Mouse (Mus musculus): Measurements from ENCODE around the gene Smim20.

The Smim20 gene

DNA sequence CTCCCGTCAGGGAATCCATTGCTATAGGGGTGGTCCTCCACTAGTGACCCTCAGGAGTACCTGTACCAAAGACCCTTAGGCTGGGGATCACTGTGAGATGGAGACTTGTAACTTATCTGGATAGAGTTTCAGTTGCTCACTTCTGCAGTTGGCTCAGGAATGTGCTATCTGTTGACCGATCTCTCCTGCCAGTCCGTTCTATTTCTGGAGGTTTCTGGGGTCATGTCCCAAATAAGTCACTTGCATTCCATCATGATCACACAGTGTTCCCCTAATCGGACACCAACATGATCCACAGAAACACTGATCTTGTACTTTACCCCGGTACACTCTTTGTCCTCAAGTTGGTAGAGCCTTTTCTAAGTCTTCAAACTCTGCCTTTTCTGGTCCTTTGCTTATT, 40.6 kb downstream of the Smim20 start:
- DNase-seq (ENCODE audit: low spot score), result no peak

DNA sequence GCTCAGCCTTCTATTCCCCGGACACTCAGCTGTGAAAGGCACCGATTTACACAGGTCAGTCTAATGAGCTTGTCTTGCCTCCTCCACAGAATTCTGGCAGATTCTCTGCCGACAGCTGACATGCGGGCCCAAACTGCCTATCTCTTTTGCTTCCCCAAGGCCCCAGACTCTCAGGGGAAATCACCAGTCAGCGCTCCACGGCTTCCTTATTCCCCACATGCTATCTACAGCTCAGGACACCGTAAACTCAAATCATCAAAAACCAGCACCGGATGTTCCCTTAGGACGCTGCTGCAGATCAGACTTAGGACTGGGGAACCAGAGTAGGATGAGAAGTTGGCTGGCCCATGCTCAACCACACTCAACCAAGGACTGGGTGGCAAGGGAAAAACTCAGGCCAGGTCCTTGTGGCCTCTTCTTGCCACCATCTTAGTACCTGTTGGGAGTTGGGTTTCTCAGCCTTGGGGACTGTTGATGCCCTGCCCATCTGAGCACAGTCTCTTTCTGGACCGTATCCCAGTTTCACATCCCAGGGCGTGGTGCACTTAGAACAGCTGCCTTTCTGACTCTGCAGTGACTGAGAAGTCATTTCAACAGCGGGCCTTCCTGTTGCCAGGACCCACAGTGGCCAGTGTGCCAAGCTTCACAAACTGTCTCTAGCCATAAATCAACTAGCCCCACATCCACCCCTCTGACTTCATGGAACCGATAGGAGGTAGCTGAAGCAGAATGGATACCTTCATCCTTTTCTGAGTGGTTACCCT, 47.7 kb downstream of the Smim20 start:
- no peak for DNase-seq (ENCODE audit: low spot score)

DNA sequence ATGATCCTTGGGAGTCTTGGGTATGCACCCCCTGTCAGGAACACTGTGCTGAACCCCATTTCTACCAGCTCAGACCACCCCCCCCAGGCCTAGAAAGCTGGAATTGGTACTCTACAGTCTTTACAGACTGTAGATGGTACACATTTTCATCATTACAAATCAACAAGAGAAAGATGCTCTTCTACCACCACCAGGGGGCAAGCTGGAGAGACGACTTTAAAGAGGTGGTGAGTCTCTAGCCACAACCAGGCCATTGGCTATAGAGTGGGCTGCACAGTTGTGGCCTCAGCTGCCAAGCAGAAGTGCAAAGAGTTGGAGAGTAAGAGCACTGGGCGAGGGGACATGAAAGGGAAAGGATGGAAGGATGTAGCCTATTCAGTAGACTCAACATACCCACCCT, 48.9 kb downstream of the Smim20 start:
- no peak for DNase-seq (ENCODE audit: low spot score)

DNA sequence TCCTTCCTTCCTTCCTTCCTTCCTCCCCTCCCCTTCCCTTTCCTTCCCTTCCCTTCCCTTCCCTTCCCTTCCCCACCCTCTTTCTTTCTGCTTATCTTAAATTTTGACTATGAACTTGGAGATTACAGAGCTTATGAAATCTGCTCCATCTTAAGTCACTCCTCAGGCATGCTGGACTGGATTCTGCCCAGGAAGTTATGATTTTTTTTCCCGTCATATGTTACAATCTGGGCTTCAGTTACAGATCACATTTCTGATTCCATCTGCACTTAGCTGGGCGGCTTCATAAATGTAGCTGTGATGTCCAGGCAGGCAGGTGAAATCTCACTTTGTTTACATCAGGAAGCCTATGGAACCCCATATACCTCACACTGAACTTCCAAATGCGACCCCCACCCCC, 50.5 kb downstream of the Smim20 start:
- DNase-seq (ENCODE audit: low spot score), result no peak

DNA sequence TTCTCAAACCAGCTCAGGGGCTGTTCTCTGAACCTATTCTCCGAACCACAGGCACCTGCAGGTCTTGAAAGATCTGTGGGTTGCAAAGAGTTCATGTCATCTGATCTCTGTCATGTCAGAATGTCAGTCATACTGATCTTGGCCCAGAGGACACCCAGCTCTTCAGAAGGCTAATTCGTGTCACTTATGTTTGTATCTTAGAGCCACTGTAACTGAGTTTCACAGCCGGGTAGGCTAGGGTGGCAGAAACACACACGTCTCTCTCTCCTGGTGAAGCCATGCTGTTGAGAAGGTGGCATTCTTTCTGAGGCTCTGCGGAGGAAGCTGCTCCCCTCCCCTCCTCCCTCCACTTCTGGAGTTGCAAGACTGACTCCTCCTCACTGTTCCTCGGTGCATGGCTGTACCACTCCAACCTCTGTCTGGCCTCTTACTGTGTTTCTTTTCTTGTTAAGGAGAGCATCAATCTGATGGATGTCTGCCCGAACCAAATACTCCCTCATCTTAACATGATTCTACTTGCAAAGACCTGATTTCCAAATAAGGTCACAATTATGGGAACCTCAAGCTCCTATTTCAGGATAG, 51.1 kb downstream of the Smim20 start:
- no peak for DNase-seq (ENCODE audit: low spot score)

DNA sequence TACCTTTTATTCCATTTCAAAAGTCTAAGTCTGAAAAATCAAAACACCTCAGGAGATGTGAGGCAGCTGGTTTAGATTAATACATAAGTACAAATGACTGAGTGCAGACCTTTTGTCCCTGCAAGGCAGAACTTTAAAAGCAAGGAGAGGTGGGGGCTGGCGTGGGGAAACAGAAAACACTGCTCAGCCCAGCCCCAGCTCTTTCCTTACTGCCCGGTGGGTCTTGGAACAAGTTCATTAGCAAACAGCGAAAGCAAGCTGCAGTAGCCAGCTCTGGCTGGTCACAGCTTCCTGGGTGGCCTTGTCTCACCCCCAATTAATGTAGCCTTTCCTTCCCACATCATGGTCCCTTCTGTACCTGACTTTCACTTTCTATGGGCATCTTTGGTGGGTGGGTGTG, 53.4 kb downstream of the Smim20 start:
- DNase-seq (ENCODE audit: low spot score), result no peak

DNA sequence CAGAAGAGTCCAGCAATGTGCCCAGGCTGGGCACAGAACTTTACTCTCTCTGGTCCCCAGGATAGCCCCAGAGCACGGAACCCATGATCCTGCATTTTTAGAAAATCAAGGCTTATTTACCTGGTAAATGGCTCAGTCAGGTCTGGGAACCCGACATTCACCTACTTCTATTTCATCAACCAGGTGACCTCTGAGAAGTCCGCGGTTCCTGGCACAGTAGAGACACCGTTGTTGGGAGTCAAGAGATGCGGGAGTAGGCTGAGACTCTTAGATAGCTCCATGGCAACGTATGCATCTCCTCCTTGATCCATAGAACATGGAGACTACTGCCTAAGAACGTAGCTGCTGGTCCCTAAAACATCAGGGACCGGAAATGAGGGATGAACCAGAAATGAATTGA, 55.0 kb downstream of the Smim20 start:
- no peak for DNase-seq (ENCODE audit: low spot score)

DNA sequence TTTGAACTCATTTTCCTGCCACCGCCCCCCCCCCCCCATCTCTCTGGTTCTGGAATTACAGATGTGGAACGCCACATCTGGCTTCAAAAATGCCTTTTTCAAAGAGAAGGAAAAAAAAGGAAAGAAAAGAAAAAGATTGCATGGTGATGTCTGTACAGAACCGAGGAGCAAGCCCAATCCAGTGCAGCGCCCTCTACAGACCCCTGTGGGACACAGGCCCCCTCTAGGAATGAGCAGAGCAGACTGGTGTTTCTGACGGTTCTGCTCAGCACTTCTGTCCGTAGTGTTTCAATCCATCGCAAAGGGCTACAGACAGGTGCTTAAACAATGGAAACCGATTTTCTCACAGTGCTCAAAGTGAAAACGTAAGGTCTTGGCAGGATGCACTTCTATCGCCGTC, 55.6 kb downstream of the Smim20 start:
- no peak for DNase-seq (ENCODE audit: low spot score)

DNA sequence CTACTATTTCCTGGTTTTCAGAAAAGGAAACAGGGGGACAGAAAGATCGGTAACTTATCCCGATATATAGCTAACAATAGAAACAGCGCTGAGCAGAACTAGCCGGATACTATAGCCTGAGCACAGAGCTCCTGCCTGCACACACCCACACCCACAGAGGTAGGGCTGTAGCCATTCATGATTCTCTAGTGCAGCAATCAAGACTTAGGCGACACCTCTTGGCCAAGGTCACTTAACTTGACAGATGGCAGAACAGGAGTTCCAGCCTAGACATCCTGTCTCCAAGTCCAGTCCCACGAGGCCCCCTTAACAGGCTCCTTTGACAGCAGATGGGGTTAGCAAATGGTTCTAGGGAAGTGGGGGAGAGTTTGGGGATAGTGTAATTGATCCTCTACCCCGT, 56.2 kb downstream of the Smim20 start:
- DNase-seq (ENCODE audit: low spot score), result no peak

DNA sequence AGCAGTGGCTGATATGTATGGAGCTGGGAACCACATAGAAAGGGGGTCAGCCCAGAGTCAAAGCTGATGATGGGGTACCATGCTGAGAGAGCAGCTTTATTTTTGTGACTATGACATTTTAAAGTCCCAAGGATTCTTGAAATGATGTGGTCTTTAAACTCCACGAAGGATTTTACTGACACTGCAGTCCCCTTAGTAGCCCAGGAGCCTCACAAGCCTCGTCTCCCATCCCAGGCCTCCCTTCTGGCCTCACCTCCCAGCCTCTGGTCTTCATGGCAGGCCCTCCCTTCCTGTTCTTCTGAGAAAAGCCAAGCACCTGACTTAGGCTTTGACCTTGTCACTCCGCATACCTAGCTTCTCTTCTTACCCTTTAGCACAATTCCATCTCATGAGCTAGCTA, 57.4 kb downstream of the Smim20 start:
- DNase-seq (ENCODE audit: low spot score), result no peak

DNA sequence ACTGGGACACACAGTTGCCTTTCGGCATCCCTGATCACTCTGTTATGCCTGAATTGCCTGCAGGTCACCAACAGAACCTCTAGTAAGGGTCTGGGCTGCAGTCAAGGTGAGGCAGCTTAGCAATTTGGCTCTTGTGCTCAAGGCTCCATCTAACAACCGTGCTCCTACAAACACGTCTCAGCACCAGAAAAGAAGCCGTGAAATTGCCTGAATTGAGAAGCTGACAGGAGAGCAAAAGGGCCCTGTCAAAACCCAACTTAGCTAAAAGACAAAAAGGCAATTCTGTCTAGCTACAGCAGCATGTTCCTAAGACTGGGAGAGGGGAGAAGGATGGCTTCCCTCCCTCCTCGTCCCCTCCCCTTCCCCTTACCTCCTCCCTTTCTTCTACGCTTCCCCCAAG, 57.9 kb downstream of the Smim20 start:
- DNase-seq (ENCODE audit: low spot score), result no peak

DNA sequence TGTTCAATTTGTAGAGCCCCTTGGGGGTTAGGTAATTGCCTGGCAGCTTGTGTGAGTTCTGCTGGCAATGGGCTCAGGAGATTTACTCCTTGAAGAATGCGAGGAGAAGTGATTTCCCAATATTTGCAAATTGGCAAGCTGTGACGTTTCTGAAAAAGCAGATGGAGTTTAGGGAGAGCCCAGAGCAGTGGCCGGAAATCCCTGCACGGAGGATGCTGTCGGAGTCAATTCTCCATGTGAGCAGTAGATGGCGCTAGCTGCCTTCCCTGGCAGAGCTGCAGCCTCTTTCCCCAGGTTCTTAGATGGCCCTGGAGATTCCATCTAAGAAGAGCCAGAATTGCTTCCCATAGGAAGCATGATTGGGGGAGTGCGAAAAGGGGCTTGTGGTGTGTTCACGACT, 59.1 kb downstream of the Smim20 start:
- peak; percentile 70 for DNase-seq (ENCODE audit: low spot score)

DNA sequence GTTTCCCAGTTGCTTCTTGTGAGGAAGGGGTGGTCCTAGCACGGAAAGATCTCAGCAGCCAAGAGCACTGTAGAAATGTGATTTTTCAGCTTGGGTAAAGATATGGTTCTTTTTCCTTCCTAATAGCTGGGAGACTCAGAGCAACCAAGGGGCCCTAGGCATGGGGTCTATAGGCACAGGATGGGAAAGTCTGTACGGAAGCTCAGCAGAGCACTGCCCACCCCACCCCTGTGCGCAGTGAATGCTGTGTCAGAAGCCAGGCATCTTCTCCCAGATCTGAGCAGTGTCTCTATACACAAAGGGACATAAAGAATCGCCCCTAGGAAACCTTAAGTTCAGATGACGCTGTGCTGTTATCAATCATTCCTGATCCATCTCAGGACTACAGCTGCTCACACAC, 59.6 kb downstream of the Smim20 start:
- DNase-seq (ENCODE audit: low spot score), result no peak
